Mouse (Mus musculus) CH12.LX (cell line): Measurements from ENCODE around the gene Gapvd1. TPM values are rescaled to one million over a fixed set of nuclear protein-coding genes. Genes with fewer than 3 reads are reported as not detected.

Source experiments
- DNase-seq: peaks from one replicate; pipeline ENCODE4 v3.0.0-alpha.2; 2013; ENCODE audit errors: extremely low read depth
- H3K27ac ChIP-seq: 2 replicates; pipeline ENCODE4 v1.5.1; 2012; ENCODE audit warnings: low read depth, mild to moderate bottlenecking, control low read depth, moderate library complexity; ENCODE audit not compliant: insufficient read depth
- H3K27me3 ChIP-seq: replicated peaks from 2 replicates; pipeline ENCODE3; 2012; ENCODE audit warnings: inconsistent platforms
- H3K36me3 ChIP-seq, 2 experiments: replicated peaks in 1 of 2; 2 replicates each; pipeline versions ENCODE3 to v1.6.1; 2012; ENCODE audit warnings: inconsistent platforms in 1 of 2, low read length in 1 of 2, mild to moderate bottlenecking in 1 of 2, mixed read lengths in 1 of 2, moderate library complexity in 1 of 2; ENCODE audit not compliant: control insufficient read depth in 1 of 2, insufficient read depth in 1 of 2
- H3K4me1 ChIP-seq, 2 experiments: 2 replicates each; pipeline ENCODE4 v1.6.1; 2012; ENCODE audit warnings: inconsistent platforms in 1 of 2, moderate library complexity in 1 of 2; ENCODE audit not compliant: insufficient read depth in 2 of 2, control insufficient read depth in 1 of 2
- H3K4me2 ChIP-seq: 2 replicates; pipeline ENCODE4 v1.6.1; 2012; ENCODE audit warnings: low read depth, mild to moderate bottlenecking, control low read depth; ENCODE audit not compliant: poor library complexity, insufficient read depth, severe bottlenecking
- H3K4me3 ChIP-seq, 3 experiments: fragments of 150-350 bp in 1 of 3; sonication (generic) in 1 of 3; replicated peaks in 1 of 3; 2 replicates each; pipeline versions ENCODE3 to v1.5.1; 2011 to 2012; ENCODE audit warnings: low read depth in 2 of 3, low read length in 2 of 3, mild to moderate bottlenecking in 2 of 3, moderate library complexity in 2 of 3, control low read depth in 1 of 3, improper control_type of control experiment in 1 of 3, inconsistent platforms in 1 of 3, mixed read lengths in 1 of 3; ENCODE audit not compliant: poor library complexity in 1 of 3
- H3K79me2 ChIP-seq: replicated peaks from 2 replicates; pipeline ENCODE4 v1.6.1; 2012; ENCODE audit warnings: mild to moderate bottlenecking, moderate library complexity; ENCODE audit not compliant: control insufficient read depth, poor library complexity, insufficient read depth, severe bottlenecking; ENCODE audit errors: extremely low read depth
- H3K9ac ChIP-seq: 2 replicates; pipeline ENCODE4 v1.6.1; 2012; ENCODE audit warnings: low read depth, mild to moderate bottlenecking, control low read depth, moderate library complexity; ENCODE audit not compliant: insufficient read depth
- H3K9me3 ChIP-seq: replicated peaks from 2 replicates; pipeline ENCODE3; 2012; ENCODE audit warnings: low read length, inconsistent platforms, mixed read lengths
- E2F4 ChIP-seq: IDR thresholded peaks from 2 replicates; pipeline ENCODE4 v1.6.1; 2011; ENCODE audit warnings: low read depth, low read length, improper control_type of control experiment; ENCODE audit not compliant: insufficient replicate concordance
- EP300 ChIP-seq: IDR thresholded peaks from 2 replicates; pipeline ENCODE4 v1.6.1; 2011; ENCODE audit warnings: low read length, improper control_type of control experiment
- GABPA ChIP-seq: IDR thresholded peaks from 2 replicates; pipeline ENCODE4 v1.6.1; 2012; ENCODE audit warnings: low read depth, low read length, improper control_type of control experiment, inconsistent platforms; ENCODE audit not compliant: insufficient replicate concordance
- IRF4 ChIP-seq: IDR thresholded peaks from 2 replicates; pipeline ENCODE4 v1.6.1; 2014; ENCODE audit warnings: low read depth, mild to moderate bottlenecking, inconsistent platforms, low read length, improper control_type of control experiment
- KAT2A ChIP-seq: IDR thresholded peaks from 2 replicates; pipeline ENCODE4 v1.6.1; 2012; ENCODE audit warnings: low read length, improper control_type of control experiment, inconsistent platforms; ENCODE audit not compliant: insufficient replicate concordance
- MAFK ChIP-seq: IDR thresholded peaks from 2 replicates; pipeline ENCODE4 v1.6.1; 2011; ENCODE audit warnings: low read length, improper control_type of control experiment; ENCODE audit not compliant: insufficient replicate concordance
- MAX ChIP-seq: IDR thresholded peaks from 2 replicates; pipeline ENCODE4 v1.6.1; 2011; ENCODE audit warnings: low read length, improper control_type of control experiment
- MEF2A ChIP-seq: IDR thresholded peaks from 2 replicates; pipeline ENCODE4 v1.6.1; 2014; ENCODE audit warnings: low read depth, mild to moderate bottlenecking, inconsistent platforms, low read length, improper control_type of control experiment, borderline replicate concordance
- MXI1 ChIP-seq: IDR thresholded peaks from 2 replicates; pipeline ENCODE4 v1.6.1; 2011; ENCODE audit warnings: mild to moderate bottlenecking, low read depth, low read length, improper control_type of control experiment
- MYC ChIP-seq: IDR thresholded peaks from 2 replicates; pipeline ENCODE4 v1.6.1; 2011; ENCODE audit warnings: low read depth, mild to moderate bottlenecking, improper control_type of control experiment, low read length
- RAD21 ChIP-seq: IDR thresholded peaks from 2 replicates; pipeline ENCODE4 v1.6.1; 2011; ENCODE audit warnings: low read depth, mild to moderate bottlenecking, low read length, improper control_type of control experiment, moderate library complexity
- RCOR1 ChIP-seq: conservative IDR thresholded peaks from 2 replicates; pipeline ENCODE4 v1.6.1; 2012; ENCODE audit warnings: low read depth, mild to moderate bottlenecking, inconsistent platforms, low read length, improper control_type of control experiment
- TBP ChIP-seq: conservative IDR thresholded peaks from 2 replicates; pipeline ENCODE4 v1.6.1; 2011; ENCODE audit warnings: low read depth, low read length, improper control_type of control experiment
- dilution Hi-C: fragments of 300-500 bp; cut with MboI; formaldehyde crosslinking; loops from 2 replicates; pipeline ENCODE4 v1.14.3; 2020; ENCODE audit warnings: low sequenced_read_pairs; ENCODE audit not compliant: extremely low pct_unique_long_range_greater_than_20kb, extremely low pct_ligation_motif_present
- in situ Hi-C: fragments of 300-500 bp; cut with MboI; formaldehyde crosslinking; loops from 3 replicates; pipeline ENCODE4 v1.14.3; 2019; ENCODE audit warnings: low sequenced_read_pairs, low pct_ligation_motif_present, low pct_unique_long_range_greater_than_20kb, mixed read lengths
- polyA plus RNA-seq: library from polyadenylated mRNA; unstranded; fragments of >175 nt; gene quantifications from 2 replicates; pipeline ENCODE4 v1.2.1, GENCODE M21; 2012; ENCODE audit warnings: low read depth; ENCODE audit not compliant: insufficient read length
- total RNA-seq, 2 experiments: library from RNA; depleted of rRNA; stranded (reverse); fragments of 300-350 nt in 1 of 2; fragments of >200 nt in 1 of 2; gene quantifications; 2 replicates each; pipeline ENCODE4 v1.2.3; 2012 to 2014

Gene Gapvd1
- total and polyA plus RNA-seq, 3 experiments = 45.1 to 71.3 (median 47.0) TPM

GRCm38 (mm10) chr2:34737911-34738310 lies 17.1 kb downstream of the Gapvd1 start:
- Histone ChIP-seq H3K79me2 (peaks cover 49% of the 10 kb centered on the region), H3K4me2 (no peak overlapping the region), H3K27me3 (no peaks in the 10 kb centered on the region), H3K4me3 (no peak overlapping the region), H3K27ac (no peak overlapping the region), H3K4me1 (peaks cover 0 to 8% of the 10 kb centered on the region in 2 experiments; a peak in 1 of 4 replicates), H3K9ac (no peak overlapping the region), H3K9me3 (no peaks in the 10 kb centered on the region), H3K36me3 (peaks cover 6 to 46% of the 10 kb centered on the region in 2 experiments)
- TF ChIP-seq GABPA = no peak
- TF ChIP-seq E2F4 = no peak
- TF ChIP-seq IRF4 = no peak
- TF ChIP-seq MAX = no peak
- TF ChIP-seq TBP = no peak
- TF ChIP-seq MYC = no peak
- no peak for TF ChIP-seq RAD21
- TF ChIP-seq MXI1 = no peak
- in situ Hi-C loops (no loop called here), dilution Hi-C loops (no loop called here)
- no peak for DNase-seq

GRCm38 (mm10) chr2:34736626-34737025 lies 18.4 kb downstream of the Gapvd1 start:
- DNase-seq = no peak
- no peak overlapping the region for H3K9ac ChIP-seq
- no peak overlapping the region for H3K27ac ChIP-seq
- dilution Hi-C loops (no loop called here), in situ Hi-C loops (no loop called here)
- H3K4me1 ChIP-seq = no peaks in the 10 kb centered on the region
- TF ChIP-seq MAFK = peak; percentile 98
- no peak for TF ChIP-seq EP300
- no peak for TF ChIP-seq KAT2A
- no peak for TF ChIP-seq MEF2A
- TF ChIP-seq RCOR1 = no peak
- no peak overlapping the region for H3K4me2 ChIP-seq
- H3K79me2 ChIP-seq = peaks cover 58% of the 10 kb centered on the region
- H3K4me3 ChIP-seq = no peak overlapping the region
- H3K36me3 ChIP-seq = peaks cover 2 to 41% of the 10 kb centered on the region in 2 experiments
- H3K27me3 ChIP-seq = no peaks in the 10 kb centered on the region
- no peaks in the 10 kb centered on the region for H3K9me3 ChIP-seq
